Mouse (Mus musculus): Measurements from ENCODE around the gene Angel1. TPM values are rescaled to one million over a fixed set of nuclear protein-coding genes. Genes with fewer than 3 reads are reported as not detected.

The Angel1 gene
- polyA plus RNA-seq, 1 experiment from 2014 or later = 16.1 TPM

DNA sequence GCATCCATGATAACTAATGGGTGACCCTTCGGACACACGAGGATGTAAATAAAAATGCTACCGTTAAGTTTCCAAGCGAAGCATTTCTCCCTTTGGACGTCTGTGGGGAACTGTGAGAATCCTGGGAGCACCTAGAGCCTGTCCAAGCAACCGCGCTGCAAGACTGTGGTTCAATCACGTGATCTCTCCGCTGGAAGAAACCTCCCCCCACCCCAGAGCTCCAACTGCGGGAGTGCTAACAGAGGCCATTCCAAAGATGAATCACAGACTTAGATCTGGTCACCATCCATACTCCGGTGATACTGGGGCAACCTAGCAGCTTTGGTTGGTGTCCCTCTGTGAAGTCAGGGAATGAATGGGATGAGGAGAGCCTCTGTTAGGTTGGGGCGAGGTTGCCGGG is 34.8 kb upstream of the Angel1 start:
- H3K9me3 ChIP-seq = peaks cover 7% of the 10 kb centered on the region; the same call in 1 of the 2 replicates
- no peak overlapping the region for H3K27ac ChIP-seq (replicated peaks)
- no peaks in the 10 kb centered on the region for H3K27me3 ChIP-seq
- H3K4me3 ChIP-seq = no peak overlapping the region
- ATAC-seq (ENCODE audit: low read depth) = no peak
- no peaks in the 10 kb centered on the region for H3K36me3 ChIP-seq
- no peak overlapping the region for H3K9ac ChIP-seq
- H3K4me2 ChIP-seq = no peak overlapping the region
- H3K4me1 ChIP-seq (replicated peaks) = no peaks in the 10 kb centered on the region
- 76% methylated on average over 13 of the region's 13 CpGs for whole genome bisulfite sequencing

DNA sequence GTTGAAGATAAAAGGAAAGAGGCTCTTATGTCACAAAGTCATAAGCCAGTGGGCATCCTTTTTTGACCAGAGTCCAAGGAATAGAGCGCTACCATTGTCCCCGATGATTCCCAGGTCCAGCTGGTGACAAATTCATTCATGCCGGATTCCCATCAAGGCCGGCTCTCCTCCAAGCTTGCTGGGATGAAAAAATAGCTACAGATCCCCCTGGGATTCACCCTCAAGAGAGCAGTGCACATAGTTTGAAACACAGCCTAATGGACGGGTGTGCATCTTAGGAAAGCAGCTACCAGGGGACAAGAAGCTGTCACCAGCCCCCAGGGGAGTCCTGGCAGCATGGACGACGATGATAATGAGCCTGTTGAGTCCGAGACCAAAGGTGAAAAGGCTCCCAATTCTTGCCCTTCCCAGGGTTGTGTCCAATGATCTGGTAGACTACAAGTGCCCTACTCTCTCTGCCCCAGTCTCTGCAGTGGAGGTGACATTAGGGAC is 8.1 kb upstream of the Angel1 start, which contains the start of gene Lrrc74a:
TSS of gene Lrrc74a (plus strand) at position 51 of the 492 bp plus-strand sequence.
- H3K9me3 ChIP-seq = no peaks in the 10 kb centered on the region
- no peak within 1 kb of the TSS for H3K4me3 ChIP-seq
- H3K27me3 ChIP-seq = no peaks in the 10 kb centered on the region
- H3K27ac ChIP-seq (replicated peaks) = no peak within 1 kb of the TSS
- no peaks in the 10 kb centered on the region for H3K36me3 ChIP-seq
- no peak for ATAC-seq (ENCODE audit: low read depth)
- no peaks in the 10 kb centered on the region for H3K4me1 ChIP-seq (replicated peaks)
- WGBS = 76% methylated on average over 8 of the region's 8 CpGs
- H3K4me2 ChIP-seq = no peak within 1 kb of the TSS
- no peak within 1 kb of the TSS for H3K9ac ChIP-seq

DNA sequence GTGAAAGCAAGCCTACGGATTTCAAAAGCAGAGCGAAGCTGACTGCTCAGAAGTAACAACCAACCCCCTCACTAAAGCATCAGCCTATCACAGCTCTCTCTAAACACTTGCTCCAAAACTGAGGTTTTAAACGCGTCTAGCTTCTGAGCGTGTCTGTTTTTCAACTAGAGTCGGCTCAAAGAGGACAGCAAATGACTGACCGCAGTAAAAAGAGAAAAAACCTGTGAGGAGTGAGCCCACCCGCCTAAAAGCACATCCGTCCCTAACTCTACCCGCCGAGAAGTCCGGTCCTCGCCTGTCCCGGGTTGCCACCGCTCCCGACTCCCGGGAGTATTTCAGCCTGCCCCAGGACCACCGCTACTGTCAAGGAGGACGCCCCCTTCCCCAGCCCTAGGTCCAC is 554 bp downstream of the Angel1 start:
- peak overlapping the region; percentile 78 for H3K4me3 ChIP-seq
- H3K27me3 ChIP-seq = no peaks in the 10 kb centered on the region
- peaks cover 8% of the 10 kb centered on the region; the same call in 1 of the 2 replicates for H3K36me3 ChIP-seq
- peaks cover 28% of the 10 kb centered on the region for H3K4me1 ChIP-seq (replicated peaks)
- H3K9me3 ChIP-seq = no peaks in the 10 kb centered on the region
- peak overlapping the region; percentile 83 for H3K9ac ChIP-seq
- WGBS = 0% methylated on average over 19 of the region's 19 CpGs
- peak overlapping the region; percentile 80 for H3K27ac ChIP-seq (replicated peaks)
- H3K4me2 ChIP-seq = peak overlapping the region; percentile 91
- ATAC-seq (ENCODE audit: low read depth) = peak; percentile 51

DNA sequence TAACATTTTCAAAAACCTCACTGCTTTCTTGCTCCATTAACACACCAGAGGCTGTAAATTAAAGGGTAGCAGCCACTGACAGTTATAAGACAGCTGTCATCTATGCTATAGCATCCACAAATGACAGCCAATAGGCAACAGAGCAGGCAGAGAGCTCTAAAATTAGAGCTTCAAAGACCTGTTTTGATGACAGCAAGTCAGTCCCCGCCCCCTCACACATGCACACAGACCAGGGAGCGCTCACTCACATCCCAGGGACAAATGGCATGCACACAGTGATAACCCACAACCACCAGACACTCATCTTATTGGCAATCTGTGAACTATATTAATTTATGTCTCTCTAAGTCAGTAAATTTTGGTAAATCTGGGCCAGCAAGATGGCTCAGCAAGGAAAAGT is 2.0 kb downstream of the Angel1 start:
- Histone ChIP-seq H3K4me2 (no peak overlapping the region), H3K27ac (replicated peaks) (no peak overlapping the region), H3K4me1 (replicated peaks) (peaks cover 28% of the 10 kb centered on the region), H3K4me3 (no peak overlapping the region), H3K9ac (no peak overlapping the region), H3K9me3 (no peaks in the 10 kb centered on the region), H3K36me3 (peaks cover 16% of the 10 kb centered on the region; the same call in 1 of the 2 replicates), H3K27me3 (no peaks in the 10 kb centered on the region)
- no peak for ATAC-seq (ENCODE audit: low read depth)
- WGBS = 80% methylated on average over 2 of the region's 2 CpGs

DNA sequence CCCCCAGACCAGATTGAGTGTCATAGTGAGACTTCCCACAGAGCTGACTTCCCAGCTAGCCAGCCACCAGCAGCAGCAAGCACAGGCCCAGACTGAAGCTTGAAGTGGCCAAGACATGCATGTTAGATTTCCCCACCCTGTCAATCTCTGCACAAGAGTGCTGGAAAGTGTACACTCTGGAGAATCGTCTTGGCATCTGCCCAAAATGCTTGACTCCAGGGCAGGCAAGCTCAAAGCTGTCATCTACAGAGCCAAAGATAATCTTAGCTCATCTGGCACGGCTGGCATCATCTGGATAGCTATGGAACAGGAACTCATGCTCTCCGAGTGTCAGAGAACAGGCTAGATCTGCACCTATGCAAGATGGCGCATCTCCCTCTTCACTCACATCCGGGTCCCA is 4.8 kb downstream of the Angel1 start:
- no peak overlapping the region for H3K4me3 ChIP-seq
- ATAC-seq (ENCODE audit: low read depth) = no peak
- WGBS = 83% methylated on average over 5 of the region's 5 CpGs

DNA sequence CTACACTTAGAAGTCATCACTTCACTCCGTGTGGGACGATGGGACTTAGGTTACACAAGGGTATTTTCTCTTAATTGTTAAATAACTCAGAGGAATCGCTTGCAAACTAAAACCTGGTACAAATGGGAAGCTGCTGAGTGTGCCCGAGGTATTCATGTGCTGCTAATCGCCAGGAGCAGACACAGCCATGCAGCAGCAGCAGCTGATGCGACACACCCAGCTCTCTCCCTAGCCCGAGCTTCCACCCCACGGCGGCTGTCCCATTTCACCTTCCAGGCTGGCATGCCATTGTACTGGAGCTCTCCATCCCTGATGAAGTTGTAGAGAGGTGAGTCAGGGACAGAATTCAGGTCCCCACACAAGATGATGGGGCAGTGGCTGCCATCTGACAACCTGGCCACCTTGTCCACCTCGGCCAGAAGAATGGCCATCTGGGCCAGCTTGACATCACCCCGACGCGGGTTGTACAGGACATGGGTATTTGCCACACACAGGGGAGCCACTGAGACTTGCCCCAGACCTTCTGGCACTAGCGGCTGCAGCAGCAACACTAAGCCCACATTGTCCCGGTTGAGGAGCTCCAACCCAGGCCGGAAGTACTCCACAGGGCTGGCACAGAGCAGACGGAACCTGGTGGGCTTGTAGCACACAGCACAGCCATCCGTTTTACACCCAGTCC is 6.2 kb downstream of the Angel1 start:
- Histone ChIP-seq H3K4me2 (no peak overlapping the region), H3K9ac (no peak overlapping the region), H3K4me3 (no peak overlapping the region), H3K27me3 (no peaks in the 10 kb centered on the region), H3K4me1 (replicated peaks) (peaks cover 22% of the 10 kb centered on the region), H3K9me3 (no peaks in the 10 kb centered on the region), H3K36me3 (peaks cover 28% of the 10 kb centered on the region), H3K27ac (replicated peaks) (no peak overlapping the region)
- no peak for ATAC-seq (ENCODE audit: low read depth)
- 83% methylated on average over 18 of the region's 18 CpGs for WGBS

More for the DNA sequence above, 4.8 kb downstream of the Angel1 start:
- Histone ChIP-seq H3K9me3 (no peaks in the 10 kb centered on the region), H3K36me3 (peaks cover 27% of the 10 kb centered on the region), H3K9ac (no peak overlapping the region), H3K27me3 (no peaks in the 10 kb centered on the region), H3K4me1 (replicated peaks) (peaks cover 28% of the 10 kb centered on the region), H3K27ac (replicated peaks) (no peak overlapping the region; the same call in 1 of the 2 replicates), H3K4me2 (no peak overlapping the region)

DNA sequence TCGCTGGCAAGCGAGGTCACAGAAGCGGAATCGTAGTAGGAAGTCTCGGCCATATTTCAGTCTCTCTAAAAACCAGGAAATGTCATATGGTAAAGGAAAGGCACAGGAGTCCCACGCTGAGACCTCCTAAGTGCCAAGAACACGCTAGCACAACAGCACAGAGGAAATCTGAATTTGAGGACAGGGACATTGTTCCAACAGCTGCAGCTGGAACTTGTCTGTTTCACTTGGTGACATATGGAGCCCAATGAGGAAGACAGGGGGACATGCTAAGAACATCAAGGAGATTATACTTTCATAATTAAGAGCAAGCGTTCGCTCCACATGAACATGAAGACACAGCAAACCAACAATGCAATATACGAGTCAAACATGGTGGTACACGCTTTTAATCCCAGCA is 9.3 kb downstream of the Angel1 start:
- H3K9me3 ChIP-seq = no peaks in the 10 kb centered on the region
- no peak overlapping the region for H3K9ac ChIP-seq
- H3K4me3 ChIP-seq = no peak overlapping the region
- no peak overlapping the region for H3K27ac ChIP-seq (replicated peaks)
- no peak for ATAC-seq (ENCODE audit: low read depth)
- peaks cover 7% of the 10 kb centered on the region for H3K4me1 ChIP-seq (replicated peaks)
- no peaks in the 10 kb centered on the region for H3K27me3 ChIP-seq
- WGBS = 93% methylated on average over 11 of the region's 11 CpGs
- H3K4me2 ChIP-seq = no peak overlapping the region
- H3K36me3 ChIP-seq = peaks cover 28% of the 10 kb centered on the region

DNA sequence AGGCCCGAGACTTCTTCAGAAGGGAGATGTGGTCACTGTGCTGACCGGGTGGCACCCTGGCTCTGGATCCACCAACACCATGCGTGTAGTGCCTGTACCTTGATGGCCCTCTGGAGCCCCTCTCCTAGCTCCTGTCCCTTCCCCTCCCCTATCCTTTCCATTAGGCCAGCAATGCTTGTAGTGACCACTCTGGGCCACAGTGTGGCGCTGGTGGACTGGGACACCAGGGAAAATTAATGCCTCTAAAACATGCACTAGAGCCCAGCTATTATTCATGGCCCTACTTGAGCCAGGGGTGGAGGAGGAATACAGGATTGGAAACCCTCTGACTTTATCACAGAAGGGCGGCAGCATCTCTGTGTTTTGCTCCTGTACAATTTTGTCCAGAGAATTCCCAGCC is 10.9 kb downstream of the Angel1 start:
- no peak overlapping the region for H3K4me2 ChIP-seq
- no peak; the same call in 1 of the 2 replicates for ATAC-seq (ENCODE audit: low read depth)
- H3K36me3 ChIP-seq = peaks cover 17% of the 10 kb centered on the region
- WGBS = 44% methylated on average over 5 of the region's 5 CpGs
- no peaks in the 10 kb centered on the region for H3K27me3 ChIP-seq
- H3K9ac ChIP-seq = no peak overlapping the region
- H3K27ac ChIP-seq (replicated peaks) = no peak overlapping the region
- no peak overlapping the region for H3K4me3 ChIP-seq
- no peaks in the 10 kb centered on the region for H3K9me3 ChIP-seq
- no peaks in the 10 kb centered on the region for H3K4me1 ChIP-seq (replicated peaks)

DNA sequence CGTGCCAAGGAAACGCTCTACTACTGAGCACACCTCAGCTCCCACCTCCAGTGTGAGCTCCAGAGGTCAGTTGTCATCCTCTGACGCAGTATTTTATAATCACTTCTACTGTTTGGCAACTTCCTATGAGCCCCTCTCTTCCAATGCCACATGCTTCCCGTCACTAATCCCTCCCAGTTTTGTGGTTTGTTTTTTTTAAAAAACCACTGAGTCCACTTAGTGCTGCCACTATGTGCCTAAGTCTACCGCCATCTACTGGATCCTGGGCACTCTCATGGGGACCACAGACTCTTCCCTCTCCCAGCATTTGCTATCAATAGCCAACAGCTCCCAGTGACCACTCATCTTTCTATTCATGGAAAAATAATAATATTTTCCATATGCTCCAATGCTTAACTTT is 12.2 kb downstream of the Angel1 start:
- Histone ChIP-seq H3K9me3 (no peaks in the 10 kb centered on the region), H3K27me3 (no peaks in the 10 kb centered on the region), H3K9ac (no peak overlapping the region), H3K4me1 (replicated peaks) (no peaks in the 10 kb centered on the region), H3K4me3 (no peak overlapping the region), H3K36me3 (peaks cover 12% of the 10 kb centered on the region), H3K4me2 (no peak overlapping the region), H3K27ac (replicated peaks) (no peak overlapping the region)
- ATAC-seq (ENCODE audit: low read depth) = no peak
- WGBS = 81% methylated on average over 5 of the region's 5 CpGs

DNA sequence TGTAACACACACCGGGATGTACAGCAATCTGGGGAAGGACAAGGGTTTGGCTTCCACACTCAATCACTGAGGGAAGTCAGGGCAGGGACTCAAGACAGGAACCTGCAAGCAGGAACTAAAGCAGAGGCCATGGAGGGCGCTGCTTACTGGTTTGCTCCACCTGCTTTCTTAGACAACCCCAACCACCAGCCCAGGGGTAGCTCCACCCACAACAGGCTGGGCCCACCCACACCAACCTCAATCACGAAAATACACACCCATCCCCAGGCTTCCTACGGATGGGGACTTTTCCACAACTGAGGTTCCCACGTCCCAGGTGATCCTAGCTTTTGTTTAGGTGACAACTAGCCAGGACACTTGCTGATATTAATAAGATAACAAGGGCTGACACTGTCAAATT is 20.4 kb downstream of the Angel1 start:
- H3K27me3 ChIP-seq = no peaks in the 10 kb centered on the region
- no peak overlapping the region for H3K9ac ChIP-seq
- H3K9me3 ChIP-seq = no peaks in the 10 kb centered on the region
- H3K4me3 ChIP-seq = no peak overlapping the region
- H3K4me2 ChIP-seq = no peak overlapping the region
- H3K27ac ChIP-seq (replicated peaks) = no peak overlapping the region
- 84% methylated on average over 5 of the region's 5 CpGs for WGBS
- H3K4me1 ChIP-seq (replicated peaks) = peaks cover 9% of the 10 kb centered on the region
- ATAC-seq (ENCODE audit: low read depth) = no peak
- peaks cover 14% of the 10 kb centered on the region for H3K36me3 ChIP-seq

DNA sequence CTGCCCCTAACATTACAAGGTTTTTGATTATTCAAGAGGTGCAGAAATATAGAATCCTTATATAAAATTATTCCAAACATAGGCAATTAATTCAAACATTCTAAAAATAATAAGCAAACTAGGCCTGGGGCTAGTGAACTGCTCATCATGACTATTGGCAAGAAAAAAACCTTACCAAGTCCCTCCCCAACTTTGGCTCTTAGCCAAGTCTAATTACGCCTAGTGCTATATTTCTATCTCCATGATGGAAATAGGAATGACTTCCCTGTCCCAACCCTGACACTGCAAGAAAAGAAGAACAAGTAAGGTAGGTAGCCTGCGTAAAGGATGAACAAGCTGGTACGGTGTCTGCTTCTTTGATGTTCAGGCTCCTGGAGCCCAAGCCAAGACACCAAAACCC is 23.6 kb downstream of the Angel1 start:
- Histone ChIP-seq H3K9ac (no peak overlapping the region), H3K4me2 (no peak overlapping the region), H3K4me3 (no peak overlapping the region), H3K4me1 (replicated peaks) (peaks cover 39% of the 10 kb centered on the region), H3K27me3 (no peaks in the 10 kb centered on the region), H3K27ac (replicated peaks) (no peak overlapping the region), H3K36me3 (peaks cover 14% of the 10 kb centered on the region), H3K9me3 (no peaks in the 10 kb centered on the region)
- 91% methylated on average over 3 of the region's 3 CpGs for WGBS
- no peak for ATAC-seq (ENCODE audit: low read depth)

DNA sequence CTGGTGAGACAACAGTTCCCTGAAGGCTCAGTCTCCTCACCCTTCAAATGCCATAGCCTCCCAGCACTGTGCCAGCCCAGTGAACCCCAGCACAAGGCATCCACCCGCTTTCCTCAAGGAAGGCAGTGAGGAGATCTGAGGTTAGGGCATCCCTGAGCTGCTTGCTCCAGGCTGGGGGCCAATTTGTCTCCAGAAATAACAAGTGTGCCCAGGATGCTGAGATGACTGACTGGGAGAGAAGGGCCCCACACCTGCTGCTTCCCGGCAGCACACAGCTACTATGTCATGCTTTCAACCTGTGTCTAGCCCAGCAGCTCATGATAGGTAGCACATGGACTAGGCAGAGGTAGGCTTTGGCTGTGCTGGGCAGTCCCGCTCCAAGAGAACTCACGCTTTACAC is 24.8 kb downstream of the Angel1 start:
- Histone ChIP-seq H3K9me3 (no peaks in the 10 kb centered on the region), H3K9ac (no peak overlapping the region), H3K4me1 (replicated peaks) (peaks cover 39% of the 10 kb centered on the region), H3K27ac (replicated peaks) (peak overlapping the region; percentile 79; the same call in 1 of the 2 replicates), H3K4me3 (no peak overlapping the region), H3K27me3 (no peaks in the 10 kb centered on the region), H3K4me2 (no peak overlapping the region), H3K36me3 (peaks cover 26% of the 10 kb centered on the region)
- WGBS = 87% methylated on average over 4 of the region's 4 CpGs
- no peak for ATAC-seq (ENCODE audit: low read depth)

DNA sequence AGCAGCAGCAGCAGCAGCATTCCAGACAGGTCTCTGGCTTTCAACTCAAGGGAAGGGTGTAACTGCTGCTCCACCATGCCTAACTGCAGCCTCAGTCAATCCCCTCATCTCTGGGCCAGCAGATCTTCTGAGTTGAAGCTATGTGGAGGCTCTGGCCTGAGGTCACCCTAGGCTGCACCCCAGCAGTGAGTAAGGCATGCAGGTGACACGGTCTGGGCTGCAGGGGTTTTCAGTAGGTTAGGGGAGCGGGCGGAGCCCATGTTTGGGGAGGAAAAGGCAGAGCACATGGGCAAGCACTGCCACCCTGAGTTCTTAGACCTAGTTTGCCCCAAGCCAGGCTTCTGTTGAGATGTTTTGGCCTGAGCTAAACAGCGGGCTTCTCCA is 25.3 kb downstream of the Angel1 start:
- ATAC-seq (ENCODE audit: low read depth) = peak; percentile 2; the same call in 1 of the 2 replicates
- no peaks in the 10 kb centered on the region for H3K27me3 ChIP-seq
- no peak overlapping the region for H3K4me3 ChIP-seq
- peak overlapping the region; percentile 79 for H3K27ac ChIP-seq (replicated peaks)
- 74% methylated on average over 4 of the region's 4 CpGs for WGBS
- peaks cover 39% of the 10 kb centered on the region for H3K4me1 ChIP-seq (replicated peaks)
- H3K9me3 ChIP-seq = 0 out of 2 replicates have a peak, but pooled peaks cover 3% of the 10 kb centered on the region
- no peak overlapping the region for H3K4me2 ChIP-seq
- H3K9ac ChIP-seq = no peak overlapping the region
- peaks cover 32% of the 10 kb centered on the region for H3K36me3 ChIP-seq

All from neural tube, embryonic 13.5 days (tissue).